Mouse (Mus musculus) liver, adult 2 months (tissue): ENCODE data around the gene Kalrn. TPM values are rescaled to one million over a fixed set of nuclear protein-coding genes. Genes with fewer than 3 reads are reported as not detected.

Experiments
- DNase-seq: peaks from one replicate; pipeline ENCODE4 v3.0.0-alpha.2; 2011; ENCODE audit warnings: low read depth, low spot score; ENCODE audit errors: extremely low read depth
- H3K27ac ChIP-seq: fragments of 200-500 bp; replicated peaks from 2 replicates; pipeline ENCODE4 v1.5.1; 2012; ENCODE audit warnings: low read depth, mild to moderate bottlenecking, control low read depth, inconsistent platforms, low read length; ENCODE audit not compliant: insufficient read depth
- H3K27me3 ChIP-seq: fragments of 200-500 bp; 2 replicates; pipeline ENCODE4 v1.6.1; 2012; ENCODE audit warnings: mild to moderate bottlenecking, moderate library complexity, low read length, inconsistent platforms; ENCODE audit not compliant: control insufficient read depth, insufficient read depth
- H3K36me3 ChIP-seq: fragments of 200-500 bp; 2 replicates; pipeline ENCODE4 v1.6.1; 2012; ENCODE audit warnings: low read length, inconsistent platforms; ENCODE audit not compliant: control insufficient read depth, insufficient read depth
- H3K4me1 ChIP-seq: fragments of 200-500 bp; 2 replicates; pipeline ENCODE4 v1.6.1; 2011; ENCODE audit warnings: low read length; ENCODE audit not compliant: control insufficient read depth, insufficient read depth
- H3K4me3 ChIP-seq: fragments of 200-500 bp; 2 replicates; pipeline ENCODE4 v1.5.1; 2011; ENCODE audit warnings: low read depth, mild to moderate bottlenecking, control low read depth, low read length, moderate library complexity; ENCODE audit not compliant: insufficient read depth
- H3K79me2 ChIP-seq: fragments of 200-500 bp; 2 replicates; pipeline ENCODE4 v1.6.1; 2012; ENCODE audit warnings: inconsistent platforms, mild to moderate bottlenecking, low read length, moderate library complexity; ENCODE audit not compliant: control insufficient read depth, insufficient read depth
- H3K9ac ChIP-seq: fragments of 200-500 bp; 2 replicates; pipeline ENCODE4 v1.6.1; 2012; ENCODE audit warnings: low read depth, mild to moderate bottlenecking, control low read depth, inconsistent platforms, low read length
- CTCF ChIP-seq: fragments of 200-500 bp; IDR thresholded peaks from 2 replicates; pipeline ENCODE4 v1.5.1; 2011; ENCODE audit warnings: low read depth, low read length, control low read depth
- POLR2A ChIP-seq: fragments of 200-500 bp; IDR thresholded peaks from 2 replicates; pipeline ENCODE4 v1.6.1; 2011; ENCODE audit warnings: low read length, control low read depth; ENCODE audit not compliant: insufficient read depth; ENCODE audit errors: extremely low read depth
- WGBS: fragments of 180-500 bp; shearing (Covaris S2); methylation state at CpG from one replicate; pipeline ENCODE4 v1.1.7; 2018; 5-methylcytosine and 5-hydroxymethylcytosine counted together
- polyA plus RNA-seq: library from polyadenylated mRNA; depleted of rRNA; stranded (reverse); fragments of >200 nt; gene quantifications from 2 replicates; pipeline ENCODE4 v1.2.3, GENCODE M21; 2012
- total RNA-seq: library from RNA; depleted of rRNA; stranded (reverse); fragments of >200 nt; gene quantifications from 2 replicates; pipeline ENCODE4 v1.2.3, GENCODE M21; 2014

Kalrn gene
- total and polyA plus RNA-seq, 2 experiments: 14.0 to 34.8 TPM

DNA sequence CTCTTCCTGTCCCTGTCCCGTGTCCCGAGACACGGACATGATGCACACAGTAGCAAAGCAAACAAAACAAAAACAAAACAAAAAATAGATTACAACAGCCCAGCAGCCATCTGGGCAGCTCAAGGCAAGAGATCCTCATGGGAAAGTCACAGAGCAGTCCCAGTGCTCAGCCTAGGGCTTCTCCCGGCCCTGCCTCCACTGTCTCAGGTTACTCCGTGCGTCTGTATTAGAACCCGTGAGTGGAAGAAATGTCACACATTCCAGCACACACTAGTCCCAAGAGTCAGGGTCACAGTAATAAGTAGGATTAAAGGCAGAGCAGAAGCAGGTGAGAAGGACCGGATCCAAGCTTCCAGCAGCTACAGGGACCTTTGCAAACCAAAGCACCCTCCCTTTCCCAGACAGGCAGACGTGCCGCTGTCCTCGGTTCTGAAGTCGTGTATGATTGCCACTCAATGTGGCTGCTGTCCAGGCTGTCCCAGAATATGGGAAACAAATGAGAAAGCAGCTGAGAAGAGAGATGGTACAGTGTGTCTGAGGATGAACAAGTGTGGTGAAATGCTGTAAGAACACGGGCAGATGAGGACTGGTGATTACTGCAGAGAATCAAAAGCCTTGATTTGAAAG is 173.1 kb downstream of the Kalrn start:
- H3K4me1 ChIP-seq: no peaks in the 10 kb centered on the region
- H3K79me2 ChIP-seq: no peaks in the 10 kb centered on the region
- TF ChIP-seq POLR2A (no peak), CTCF (no peak)
- no peaks in the 10 kb centered on the region for H3K36me3 ChIP-seq
- WGBS: 43% methylated on average over 13 of the region's 13 CpGs
- no peak for DNase-seq
- no peak overlapping the region for H3K4me3 ChIP-seq
- H3K27ac ChIP-seq: no peak overlapping the region
- H3K9ac ChIP-seq: no peak overlapping the region
- no peaks in the 10 kb centered on the region for H3K27me3 ChIP-seq

DNA sequence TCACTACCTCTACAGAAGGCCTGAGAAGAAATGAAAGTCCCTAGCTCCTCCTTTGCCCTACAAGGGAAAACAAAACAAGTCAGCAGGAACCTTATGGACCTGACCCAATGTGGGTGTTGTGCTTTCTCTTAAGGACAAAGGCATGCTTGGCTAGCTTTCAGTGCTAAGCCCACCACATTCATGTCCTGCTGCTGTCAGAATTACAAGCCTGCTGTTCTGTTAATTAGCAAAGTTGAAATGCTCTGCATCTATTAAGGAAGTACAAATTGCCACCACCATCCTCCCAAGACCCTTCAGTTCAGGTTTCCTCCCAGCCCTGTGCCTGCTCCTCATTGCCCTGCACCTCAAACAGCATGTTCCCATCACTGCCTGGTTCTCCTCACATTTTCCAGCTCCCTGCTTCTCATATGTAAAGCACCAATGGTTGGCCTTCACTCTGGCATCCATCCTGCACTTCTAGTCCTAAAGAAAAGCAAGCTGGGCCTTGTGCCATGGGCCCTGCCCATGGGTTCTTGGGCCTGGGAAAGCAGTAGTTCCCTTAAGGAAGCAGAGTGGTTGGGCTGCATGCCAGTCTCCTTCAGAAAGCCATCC is 178.0 kb downstream of the Kalrn start:
- Histone ChIP-seq H3K27me3 (no peaks in the 10 kb centered on the region), H3K9ac (no peak overlapping the region), H3K36me3 (no peaks in the 10 kb centered on the region), H3K79me2 (no peaks in the 10 kb centered on the region), H3K4me3 (no peak overlapping the region), H3K27ac (no peak overlapping the region), H3K4me1 (no peaks in the 10 kb centered on the region)
- TF ChIP-seq CTCF (no peak), POLR2A (no peak)
- no peak for DNase-seq

DNA sequence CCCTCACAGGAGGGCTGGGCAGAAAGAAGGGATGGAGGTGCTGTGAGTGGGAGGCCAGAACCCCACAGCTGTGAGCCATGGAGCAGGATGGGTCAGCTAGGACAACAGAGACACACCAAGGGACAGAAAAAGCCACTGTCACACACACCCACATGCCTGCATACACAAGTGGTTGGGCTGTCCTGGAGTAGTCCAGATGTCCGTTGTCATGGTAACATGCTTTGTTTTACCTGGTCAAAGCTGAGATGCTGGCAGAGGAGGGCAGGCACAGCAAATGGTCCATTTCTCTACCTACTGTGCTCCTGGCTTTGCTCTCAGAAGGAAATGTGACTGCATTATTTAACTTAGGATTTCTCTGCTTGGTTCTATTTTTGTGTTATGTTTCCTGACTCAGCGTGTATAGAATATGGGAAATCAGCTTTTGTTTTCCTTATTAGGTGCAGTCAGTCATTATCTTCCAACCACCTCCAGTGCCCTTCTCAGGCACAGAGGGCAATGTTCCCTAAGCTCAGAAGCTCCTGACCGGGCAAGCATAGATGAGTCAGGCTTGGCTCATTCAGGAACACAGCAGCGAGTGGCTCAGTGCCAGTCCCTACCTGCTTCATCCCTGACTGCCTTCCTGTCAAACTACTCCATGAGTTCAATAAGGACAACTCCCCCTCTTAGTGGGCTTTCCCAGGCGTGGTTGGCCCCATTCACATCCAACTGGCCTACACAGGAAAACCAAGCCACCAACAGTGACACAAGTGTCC is 183.6 kb downstream of the Kalrn start:
- Histone ChIP-seq H3K9ac (no peak overlapping the region), H3K27ac (no peak overlapping the region)
- no peak for DNase-seq

DNA sequence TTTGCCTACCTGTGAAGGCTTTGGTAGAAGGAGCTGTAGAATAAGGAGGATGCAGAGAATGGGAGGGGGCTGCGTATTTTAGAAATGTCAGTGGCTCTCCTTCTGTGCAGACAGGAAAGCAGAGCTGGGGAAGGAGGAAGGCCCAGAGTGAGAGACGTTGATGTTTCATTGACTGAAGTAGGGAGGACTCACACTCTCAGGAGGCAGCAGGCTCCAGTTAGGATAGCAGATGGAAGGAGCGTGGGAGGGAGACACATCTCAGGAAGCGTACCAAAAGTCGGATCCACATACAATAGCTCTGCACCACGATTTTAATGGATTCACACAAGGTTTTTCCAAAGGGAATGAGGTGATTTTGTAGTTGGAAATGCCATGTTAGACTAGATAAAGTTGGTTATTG is 184.5 kb downstream of the Kalrn start:
- 84% methylated on average over 6 of the region's 6 CpGs for WGBS
- no peak overlapping the region for H3K27ac ChIP-seq
- H3K4me1 ChIP-seq: no peaks in the 10 kb centered on the region
- no peak for TF ChIP-seq POLR2A
- no peak for TF ChIP-seq CTCF
- H3K27me3 ChIP-seq: no peaks in the 10 kb centered on the region
- H3K36me3 ChIP-seq: no peaks in the 10 kb centered on the region
- DNase-seq: no peak
- H3K9ac ChIP-seq: no peak overlapping the region
- no peak overlapping the region for H3K4me3 ChIP-seq
- H3K79me2 ChIP-seq: no peaks in the 10 kb centered on the region

More for the DNA sequence above, 183.6 kb downstream of the Kalrn start:
- no peaks in the 10 kb centered on the region for H3K4me1 ChIP-seq
- no peaks in the 10 kb centered on the region for H3K27me3 ChIP-seq
- WGBS: 75% methylated on average over 5 of the region's 5 CpGs
- no peak overlapping the region for H3K4me3 ChIP-seq
- no peaks in the 10 kb centered on the region for H3K79me2 ChIP-seq
- no peaks in the 10 kb centered on the region for H3K36me3 ChIP-seq
- TF ChIP-seq POLR2A: no peak
- no peak for TF ChIP-seq CTCF

DNA sequence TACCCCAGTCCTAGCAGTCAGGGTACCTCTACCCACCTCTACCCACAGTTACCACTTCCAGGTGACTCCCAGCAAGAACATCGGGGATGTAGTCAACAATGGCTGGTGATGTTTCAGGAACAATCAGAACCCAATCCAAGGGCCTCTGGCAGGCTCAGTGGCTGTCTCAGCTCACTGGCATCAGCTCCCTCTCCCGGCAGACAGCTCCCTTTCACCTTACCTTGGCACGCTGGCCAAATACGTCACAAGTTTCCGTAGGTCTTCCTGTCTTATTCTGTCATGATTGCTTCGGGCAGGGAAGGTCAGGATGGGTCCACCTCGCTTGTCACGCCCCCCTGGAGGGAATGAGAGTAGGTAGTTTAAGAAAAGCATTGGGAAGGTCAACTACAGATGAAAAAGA is 188.3 kb downstream of the Kalrn start:
- WGBS: 84% methylated on average over 8 of the region's 8 CpGs
- Histone ChIP-seq H3K4me3 (no peak overlapping the region), H3K9ac (no peak overlapping the region), H3K4me1 (no peaks in the 10 kb centered on the region), H3K36me3 (no peaks in the 10 kb centered on the region), H3K79me2 (no peaks in the 10 kb centered on the region), H3K27me3 (no peaks in the 10 kb centered on the region), H3K27ac (no peak overlapping the region)
- TF ChIP-seq CTCF (no peak), POLR2A (no peak)
- DNase-seq: no peak

DNA sequence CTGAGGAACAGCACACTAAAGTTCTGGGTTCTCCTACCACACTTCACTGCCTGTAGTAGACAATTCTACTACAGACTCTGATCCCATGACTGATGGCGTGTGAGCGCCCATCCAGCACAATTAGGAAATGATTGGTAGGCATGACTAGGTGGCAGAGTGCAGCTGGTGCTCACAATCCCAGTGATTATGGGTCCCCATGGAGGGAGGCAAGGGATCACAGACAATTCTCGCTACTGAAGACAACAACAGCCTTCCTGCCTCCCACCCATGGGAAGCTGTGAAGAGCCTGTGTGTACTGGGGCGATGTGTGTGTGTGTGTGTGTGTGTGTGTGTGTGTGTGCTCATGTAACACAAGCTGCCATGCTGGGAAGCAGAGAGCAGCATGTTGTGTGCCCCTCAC is 190.3 kb downstream of the Kalrn start:
- no peak for DNase-seq
- H3K36me3 ChIP-seq: no peaks in the 10 kb centered on the region
- no peak for TF ChIP-seq CTCF
- no peak for TF ChIP-seq POLR2A
- no peak overlapping the region for H3K27ac ChIP-seq
- 93% methylated on average over 4 of the region's 4 CpGs for WGBS
- no peaks in the 10 kb centered on the region for H3K79me2 ChIP-seq
- H3K4me3 ChIP-seq: no peak overlapping the region
- H3K9ac ChIP-seq: no peak overlapping the region
- H3K4me1 ChIP-seq: no peaks in the 10 kb centered on the region
- no peaks in the 10 kb centered on the region for H3K27me3 ChIP-seq
